Mouse (Mus musculus) megakaryocyte-erythroid progenitor cell, adult 5 weeks (primary cell): ENCODE results near the gene Cc2d2b. TPM values are rescaled to one million over a fixed set of nuclear protein-coding genes. Genes with fewer than 3 reads are reported as not detected.

Experiments
- polyA plus RNA-seq: library from polyadenylated mRNA; stranded (reverse); fragments of >175 nt; gene quantifications from 2 replicates; pipeline ENCODE4 v1.2.3, GENCODE M21; 2012

Gene Cc2d2b
- 0.02 and 0.23 TPM in 2 replicates for polyA plus RNA-seq

GRCm38 (mm10) chr19:40748559-40748958, at the start of gene Cc2d2b:
Gene Cc2d2b, plus strand, starts transcription at chr19:40748753.

GRCm38 (mm10) chr19:40830703-40831415, 82.3 kb downstream of the Cc2d2b start, which contains the start of gene Ccnj:
Gene Ccnj, plus strand, starts transcription at chr19:40831279.

Other genes with a start within 250 kb of the Cc2d2b start
- gene Sorbs1, start 235.0 kb upstream of the Cc2d2b start, polyA plus RNA-seq: 1.7 and 4.5 TPM in 2 replicates
- gene Aldh18a1, start 160.3 kb upstream of the Cc2d2b start, polyA plus RNA-seq: 11.7 and 13.0 TPM in 2 replicates
- 9.7 and 19.3 TPM in 2 replicates for gene Tctn3, start 136.5 kb upstream of the Cc2d2b start, polyA plus RNA-seq
- gene Entpd1, start 136.4 kb upstream of the Cc2d2b start, polyA plus RNA-seq: 0.87 and 1.7 TPM in 2 replicates
- 2.7 and 3.8 TPM in 2 replicates for gene Ccnj, start 82.5 kb downstream of the Cc2d2b start, polyA plus RNA-seq
- gene Zfp518a, start 146.0 kb downstream of the Cc2d2b start, polyA plus RNA-seq: 0.49 and 0.51 TPM in 2 replicates
- gene Blnk, start 245.8 kb downstream of the Cc2d2b start, polyA plus RNA-seq: 3.6 and 6.2 TPM in 2 replicates